Mouse (Mus musculus) stomach, embryonic 16.5 days (tissue): Measurements from ENCODE around the gene Col4a6. TPM values are rescaled to one million over a fixed set of nuclear protein-coding genes. Genes with fewer than 3 reads are reported as not detected.

Experiments used
- ATAC-seq: fragments of 200-750 bp; cut with Nextera tagmentation; 2 replicates; pipeline ENCODE4 v1.8.0; 2017; ENCODE audit warnings: moderate number of reproducible peaks, moderate TSS enrichment; ENCODE audit not compliant: insufficient read depth, low FRiP score
- H3K27ac ChIP-seq: fragments of 300-500 bp; sonication (generic); 2 replicates; pipeline ENCODE4 v1.5.1; 2014; ENCODE audit warnings: low read length
- H3K27me3 ChIP-seq: fragments of 300-500 bp; sonication (generic); 2 replicates; pipeline ENCODE4 v1.6.1; 2014; ENCODE audit warnings: low read length, control low read depth, mixed read lengths; ENCODE audit not compliant: control insufficient read depth, insufficient read depth
- H3K36me3 ChIP-seq: fragments of 300-500 bp; sonication (generic); 2 replicates; pipeline ENCODE4 v1.6.1; 2014; ENCODE audit warnings: low read length; ENCODE audit not compliant: control insufficient read depth, insufficient read depth
- H3K4me1 ChIP-seq: fragments of 300-500 bp; sonication (generic); 2 replicates; pipeline ENCODE4 v1.6.1; 2014; ENCODE audit warnings: low read length, control low read depth, mixed read lengths; ENCODE audit not compliant: control insufficient read depth, insufficient read depth
- H3K4me2 ChIP-seq: fragments of 300-500 bp; sonication (generic); 2 replicates; pipeline ENCODE4 v1.6.1; 2014; ENCODE audit warnings: low read depth, low read length, mixed read lengths
- H3K4me3 ChIP-seq: fragments of 300-500 bp; sonication (generic); replicated peaks from 2 replicates; pipeline ENCODE4 v1.5.1; 2014; ENCODE audit warnings: mild to moderate bottlenecking, low read length
- H3K9ac ChIP-seq: fragments of 300-500 bp; sonication (generic); 2 replicates; pipeline ENCODE4 v1.6.1; 2014; ENCODE audit warnings: low read length
- H3K9me3 ChIP-seq: fragments of 300-500 bp; sonication (generic); replicated peaks from 2 replicates; pipeline ENCODE4 v1.6.1; 2016; ENCODE audit warnings: low read length, control low read depth; ENCODE audit not compliant: control insufficient read depth
- WGBS: fragments of 180-500 bp; shearing (Covaris S2); extraction: QIAGEN DNeasy Blood & Tissue Kit; methylation state at CpG from one replicate; pipeline ENCODE4 v1.1.7; 2014; 5-methylcytosine and 5-hydroxymethylcytosine counted together
- polyA plus RNA-seq: library from polyadenylated mRNA; unstranded; fragments of >200 nt; fragmentation: Nextera tagmentation; extraction: Ambion mirVana; gene quantifications from 2 replicates; pipeline ENCODE4 v1.2.1, GENCODE M21; 2015

Col4a6 gene
- 14.5 and 14.6 TPM in 2 replicates for polyA plus RNA-seq

DNA sequence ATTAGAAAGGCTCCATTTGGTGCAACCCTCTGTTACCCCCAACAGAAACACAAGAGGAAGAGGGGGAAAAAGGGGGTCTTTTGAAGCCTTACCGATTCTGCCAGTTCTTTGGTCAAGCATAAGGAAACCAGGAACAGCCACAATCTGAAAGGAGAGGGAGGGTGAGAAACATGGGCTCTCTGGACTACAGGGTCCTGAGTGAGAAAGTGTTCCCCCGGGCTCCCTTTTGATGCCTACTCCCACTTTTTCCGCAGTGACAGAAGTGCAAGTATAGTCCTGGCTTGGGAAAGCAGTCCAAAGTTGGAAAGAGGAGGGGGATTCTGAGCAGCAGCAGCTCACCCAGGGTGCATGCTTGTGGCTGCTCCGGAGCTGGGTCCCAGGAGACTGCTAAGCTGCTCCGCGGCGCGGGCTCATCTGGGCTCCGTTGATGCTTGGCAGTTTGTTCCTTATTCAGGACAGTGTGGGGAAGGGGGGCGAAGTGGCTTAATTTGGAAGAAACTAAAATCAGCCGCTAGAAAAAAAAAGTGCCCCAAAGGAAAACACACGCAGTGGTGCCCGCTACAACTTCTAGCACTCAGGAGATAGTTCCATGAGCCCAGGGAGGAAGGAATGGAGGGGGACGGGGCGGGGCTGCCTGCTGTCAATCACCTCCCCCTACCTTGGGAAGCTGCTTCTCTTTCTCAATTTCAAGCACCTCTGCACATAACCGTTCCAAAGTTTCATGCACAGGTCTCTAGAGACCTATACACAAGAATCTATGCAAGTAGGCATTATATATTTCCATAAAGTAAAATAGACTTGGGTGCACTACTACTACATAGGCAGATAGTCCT is at the start of gene Col4a6:
Col4a6 (minus strand) TSS at position 607 of the 833 bp plus-strand sequence.
- no peaks in the 10 kb centered on the region for H3K36me3 ChIP-seq
- no peaks in the 10 kb centered on the region for H3K9me3 ChIP-seq
- no peak for ATAC-seq
- peaks cover 9% of the 10 kb centered on the region; the same call in 1 of the 2 replicates for H3K27me3 ChIP-seq
- peak within 1 kb of the TSS; percentile 67 for H3K9ac ChIP-seq
- no peaks in the 10 kb centered on the region for H3K4me1 ChIP-seq
- H3K27ac ChIP-seq: no peak within 1 kb of the TSS
- WGBS: 11% methylated on average over 16 of the region's 16 CpGs
- peak within 1 kb of the TSS; percentile 59 for H3K4me2 ChIP-seq
- H3K4me3 ChIP-seq: peak within 1 kb of the TSS; percentile 64

DNA sequence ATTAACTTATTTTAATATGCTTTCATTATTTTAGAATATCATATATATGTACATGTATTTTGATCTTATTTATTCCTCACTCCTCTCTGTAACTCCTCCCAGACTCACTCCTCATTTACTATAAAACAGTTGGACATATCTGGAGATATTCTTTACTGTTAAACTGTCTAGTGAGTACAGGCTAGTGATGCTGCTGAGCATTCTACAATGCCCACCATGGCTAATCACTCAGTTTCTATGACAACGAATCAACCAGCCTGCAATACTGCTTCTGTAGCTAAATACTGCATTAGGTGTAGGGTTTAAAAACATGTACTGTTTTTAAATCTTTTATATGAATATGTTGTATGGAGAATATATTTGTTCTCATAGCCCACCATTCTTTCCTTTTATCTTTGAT is 29.2 kb upstream of the Col4a6 start:
- ATAC-seq: no peak

DNA sequence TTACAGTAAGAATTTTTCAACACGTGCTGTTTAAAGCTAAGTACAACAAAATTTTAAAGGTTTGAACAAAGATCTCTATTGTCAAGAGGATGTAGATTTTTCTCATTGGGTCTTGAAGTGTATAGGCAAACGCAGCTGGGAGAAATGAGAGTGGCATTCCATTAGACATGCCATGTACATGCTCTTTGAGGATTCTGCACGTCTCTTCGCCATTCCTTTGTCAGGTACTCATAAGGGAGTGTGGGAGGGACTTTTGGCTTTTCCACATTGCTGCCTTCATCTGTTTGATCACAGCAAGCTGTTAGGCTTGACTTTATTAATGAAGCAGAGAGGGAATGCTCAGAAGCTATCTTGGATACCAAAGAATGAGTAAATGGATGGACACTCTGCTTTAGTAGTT is 20.7 kb upstream of the Col4a6 start:
- no peaks in the 10 kb centered on the region for H3K9me3 ChIP-seq
- H3K4me2 ChIP-seq: no peak overlapping the region
- no peaks in the 10 kb centered on the region for H3K36me3 ChIP-seq
- no peak for ATAC-seq
- 67% methylated on average over 4 of the region's 4 CpGs for WGBS
- H3K27me3 ChIP-seq: no peaks in the 10 kb centered on the region
- no peak overlapping the region for H3K4me3 ChIP-seq
- H3K4me1 ChIP-seq: no peaks in the 10 kb centered on the region
- no peak overlapping the region for H3K9ac ChIP-seq
- no peak overlapping the region for H3K27ac ChIP-seq

More for the DNA sequence above, 29.2 kb upstream of the Col4a6 start:
- H3K4me2 ChIP-seq: no peak overlapping the region
- 93% methylated on average over 1 of the region's 1 CpGs for WGBS
- H3K9ac ChIP-seq: no peak overlapping the region
- H3K27me3 ChIP-seq: no peaks in the 10 kb centered on the region
- no peak overlapping the region for H3K4me3 ChIP-seq
- H3K27ac ChIP-seq: no peak overlapping the region
- no peaks in the 10 kb centered on the region for H3K36me3 ChIP-seq
- H3K4me1 ChIP-seq: no peaks in the 10 kb centered on the region
- H3K9me3 ChIP-seq: no peaks in the 10 kb centered on the region

DNA sequence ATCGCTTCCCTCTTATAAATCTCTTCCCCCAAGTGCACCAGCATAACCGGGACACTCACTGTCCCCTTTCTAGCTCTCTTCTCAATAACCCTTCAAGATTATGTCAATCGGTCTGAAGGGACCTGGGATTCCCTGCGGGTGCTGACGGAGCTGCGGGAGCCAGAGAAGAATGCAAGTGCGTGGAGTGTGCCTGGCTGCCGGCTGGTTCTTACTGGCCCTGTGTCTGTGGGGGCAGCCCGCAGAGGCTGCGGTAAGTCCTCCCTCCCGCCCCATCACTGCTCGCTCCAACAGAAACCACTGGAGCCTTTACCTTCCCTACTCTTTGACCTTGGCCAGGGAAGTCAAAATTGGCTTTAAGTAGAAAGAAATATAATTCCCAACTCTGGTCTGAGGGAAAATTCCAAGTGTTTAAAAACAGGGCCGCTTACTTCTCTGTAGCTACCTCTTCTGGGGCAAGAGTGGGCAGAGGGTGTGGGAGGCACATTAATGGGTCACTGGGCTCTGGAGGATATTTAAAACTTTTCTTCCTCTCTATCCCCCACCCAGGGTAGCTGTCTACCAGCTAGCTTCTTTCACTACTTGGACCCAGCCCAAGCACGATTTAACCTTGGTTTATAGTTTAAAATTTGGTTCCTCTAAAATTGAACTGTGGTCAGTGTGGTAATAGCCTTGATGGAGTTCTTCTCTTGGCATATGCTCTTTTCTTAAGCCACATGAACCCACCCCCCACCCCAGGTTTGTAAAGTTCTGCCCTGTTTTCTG is 1.9 kb upstream of the Col4a6 start:
- H3K4me3 ChIP-seq: peak overlapping the region; percentile 64
- H3K4me1 ChIP-seq: no peaks in the 10 kb centered on the region
- H3K36me3 ChIP-seq: no peaks in the 10 kb centered on the region
- peak overlapping the region; percentile 59 for H3K4me2 ChIP-seq
- H3K27ac ChIP-seq: peak overlapping the region; percentile 73
- peak overlapping the region; percentile 75 for H3K9ac ChIP-seq
- H3K9me3 ChIP-seq: no peaks in the 10 kb centered on the region
- 17% methylated on average over 14 of the region's 14 CpGs for WGBS
- peaks cover 9% of the 10 kb centered on the region; the same call in 1 of the 2 replicates for H3K27me3 ChIP-seq
- ATAC-seq: 0 out of 2 replicates have a peak, but pooled peaks have one; percentile 53

DNA sequence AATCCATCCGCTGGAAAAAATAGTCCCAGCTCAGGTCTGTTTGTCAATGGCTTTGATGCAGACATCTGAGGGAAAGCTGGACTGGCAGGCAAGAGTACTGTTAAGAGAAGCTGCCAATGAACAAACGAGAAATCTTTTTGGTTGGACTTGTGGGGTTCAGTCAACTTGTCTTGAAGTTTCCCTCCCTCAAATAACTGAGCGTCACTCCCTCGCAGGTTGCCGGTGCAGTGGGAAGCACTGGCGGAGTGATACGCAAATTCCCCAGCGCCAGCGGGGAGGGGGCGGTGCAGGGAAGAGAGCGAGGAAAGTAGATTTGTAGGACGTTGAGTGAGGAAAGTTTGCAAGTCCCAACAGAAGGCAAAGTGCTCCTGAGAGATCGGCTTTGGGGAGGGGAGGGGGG is 1.2 kb upstream of the Col4a6 start, which contains the start of gene Col4a5:
Col4a5 (plus strand) TSS at position 276 of the 400 bp plus-strand sequence.
- ATAC-seq: peak; percentile 79; the same call in 1 of the 2 replicates
- Histone ChIP-seq H3K4me2 (peak within 1 kb of the TSS; percentile 59), H3K4me3 (peak within 1 kb of the TSS; percentile 64), H3K36me3 (no peaks in the 10 kb centered on the region), H3K4me1 (no peaks in the 10 kb centered on the region), H3K9ac (peak within 1 kb of the TSS; percentile 75), H3K27ac (peak within 1 kb of the TSS; percentile 73), H3K9me3 (no peaks in the 10 kb centered on the region), H3K27me3 (peaks cover 9% of the 10 kb centered on the region; the same call in 1 of the 2 replicates)
- 11% methylated on average over 13 of the region's 13 CpGs for WGBS

DNA sequence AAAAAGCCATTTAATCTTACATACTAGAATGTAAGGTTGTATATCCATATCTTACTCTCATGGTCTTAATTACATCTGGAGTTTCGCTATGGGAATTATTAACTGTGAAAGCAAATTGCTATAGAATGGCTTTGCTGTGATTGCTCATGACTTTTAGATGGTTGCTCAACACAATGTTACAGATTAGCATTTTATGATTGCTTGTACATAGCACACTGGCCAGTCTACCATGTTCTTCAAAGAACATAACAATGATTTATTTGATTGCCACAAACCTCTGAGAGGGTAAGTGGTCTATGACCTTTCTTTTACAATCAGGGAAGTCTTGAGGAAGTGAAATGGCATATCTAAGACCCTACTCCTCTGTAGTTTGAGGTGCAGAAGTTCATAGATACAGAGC is 25.9 kb downstream of the Col4a6 start:
- H3K9ac ChIP-seq: no peak overlapping the region
- no peaks in the 10 kb centered on the region for H3K9me3 ChIP-seq
- H3K4me3 ChIP-seq: no peak overlapping the region
- H3K4me2 ChIP-seq: no peak overlapping the region
- no peak overlapping the region for H3K27ac ChIP-seq
- no peaks in the 10 kb centered on the region for H3K36me3 ChIP-seq
- 62% methylated on average over 1 of the region's 1 CpGs for WGBS
- ATAC-seq: no peak
- no peaks in the 10 kb centered on the region for H3K4me1 ChIP-seq
- H3K27me3 ChIP-seq: no peaks in the 10 kb centered on the region; the same call in 1 of the 2 replicates

- no peak for ATAC-seq
- H3K36me3 ChIP-seq: no peaks in the 10 kb centered on the region
- no peaks in the 10 kb centered on the region; the same call in 1 of the 2 replicates for H3K27me3 ChIP-seq
- no peak overlapping the region for H3K4me3 ChIP-seq
- no peaks in the 10 kb centered on the region for H3K4me1 ChIP-seq
- H3K9me3 ChIP-seq: no peaks in the 10 kb centered on the region
- no peak overlapping the region for H3K4me2 ChIP-seq
- H3K27ac ChIP-seq: no peak overlapping the region
- 26% methylated on average over 2 of the region's 2 CpGs for WGBS
- H3K9ac ChIP-seq: no peak overlapping the region
Measured at GRCm38 (mm10) chrX:141439423-141439822, 34.5 kb downstream of the Col4a6 start.

DNA sequence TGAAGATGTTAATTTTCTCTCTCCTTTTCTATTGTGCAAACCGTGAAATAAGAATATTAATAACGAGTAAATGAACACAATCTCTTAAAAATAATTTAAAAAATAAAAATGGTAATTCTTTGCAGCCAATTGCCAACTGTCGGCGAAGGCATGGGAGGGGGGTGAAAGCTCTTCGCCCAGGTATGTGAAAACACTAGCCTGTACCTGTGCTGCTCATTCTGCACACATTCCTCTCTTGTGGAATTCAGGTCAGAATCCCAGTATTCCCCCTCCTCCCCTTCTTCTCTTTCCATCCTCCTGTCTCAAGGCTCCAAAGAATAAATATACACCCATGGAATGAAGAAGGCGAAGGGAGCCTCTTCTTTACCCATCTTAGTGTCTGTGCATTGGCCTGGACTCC is 37.1 kb downstream of the Col4a6 start:
- no peak overlapping the region for H3K4me3 ChIP-seq
- H3K36me3 ChIP-seq: no peaks in the 10 kb centered on the region
- H3K27me3 ChIP-seq: no peaks in the 10 kb centered on the region; the same call in 1 of the 2 replicates
- ATAC-seq: no peak
- no peaks in the 10 kb centered on the region for H3K9me3 ChIP-seq
- 75% methylated on average over 6 of the region's 6 CpGs for WGBS
- H3K27ac ChIP-seq: no peak overlapping the region
- no peak overlapping the region for H3K4me2 ChIP-seq
- H3K4me1 ChIP-seq: no peaks in the 10 kb centered on the region
- H3K9ac ChIP-seq: no peak overlapping the region

- 44% methylated on average over 2 of the region's 2 CpGs for WGBS
Measured at GRCm38 (mm10) chrX:141415318-141415717, 58.6 kb downstream of the Col4a6 start.

More at GRCm38 (mm10) chrX:141415318-141415717, 58.6 kb downstream of the Col4a6 start:
- Histone ChIP-seq H3K4me3 (no peak overlapping the region), H3K4me1 (no peaks in the 10 kb centered on the region), H3K27ac (no peak overlapping the region), H3K27me3 (0 out of 2 replicates have a peak, but pooled peaks cover 4% of the 10 kb centered on the region), H3K9ac (no peak overlapping the region), H3K9me3 (peaks cover 3% of the 10 kb centered on the region; the same call in 1 of the 2 replicates), H3K4me2 (no peak overlapping the region), H3K36me3 (no peaks in the 10 kb centered on the region)
- no peak for ATAC-seq
